Mouse (Mus musculus) brain, adult 10 weeks (tissue): ENCODE data around the gene Hist1h1d. TPM values are rescaled to one million over a fixed set of nuclear protein-coding genes. Genes with fewer than 3 reads are reported as not detected.

Source experiments
- polyA plus RNA-seq: library from polyadenylated mRNA; stranded (reverse); fragments of 350-450 nt; fragmentation: Illumina TruSeq; extraction: RNeasy Lipid Tissue Mini Kit (QIAGEN cat#74804); gene quantifications from one replicate; pipeline ENCODE4 v1.2.3, GENCODE M21; 2015; ENCODE audit warnings: low read depth, low replicate concordance

The Hist1h1d gene
- polyA plus RNA-seq = 0.06 TPM

DNA sequence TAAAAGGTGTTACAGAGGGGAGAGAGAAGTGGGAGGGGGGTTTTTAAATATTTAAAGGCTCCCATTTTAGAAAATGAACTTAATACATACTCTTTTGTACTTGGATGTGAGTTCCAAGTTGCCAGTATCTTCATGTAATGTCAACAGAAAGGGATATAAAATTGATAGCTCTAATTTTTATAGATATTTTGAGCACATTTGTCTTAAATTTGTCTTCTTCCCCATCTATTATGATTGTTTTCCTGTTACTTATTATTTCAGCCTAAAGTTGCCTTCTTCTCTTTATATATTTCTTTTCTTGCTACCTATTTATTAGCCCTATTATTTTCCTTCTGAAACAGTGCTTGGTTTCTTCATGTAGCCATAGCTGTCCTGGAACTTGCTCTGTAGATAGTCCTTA is at the start of gene Hist1h1d:
TSS of gene Hist1h1d (plus strand) at position 301 of the 400 bp plus-strand sequence.

GRCm38 (mm10) chr13:23530901-23531875 is 21.9 kb upstream of the Hist1h1d start, which contains the start of gene Hist1h4h:
Gene Hist1h4h, plus strand, starts transcription at chr13:23531050.

GRCm38 (mm10) chr13:23533560-23534367 is 19.3 kb upstream of the Hist1h1d start, which contains the start of gene Hist1h2af:
Gene Hist1h2af, plus strand, starts transcription at chr13:23533906.

GRCm38 (mm10) chr13:23535137-23536075 is 17.7 kb upstream of the Hist1h1d start, which contains the start of gene Hist1h3g:
Gene Hist1h3g, plus strand, starts transcription at chr13:23535422.

GRCm38 (mm10) chr13:23542999-23543607 is 10.0 kb upstream of the Hist1h1d start, which contains the start of gene Hist1h2bh:
Gene Hist1h2bh, minus strand, starts transcription at chr13:23543392.

DNA sequence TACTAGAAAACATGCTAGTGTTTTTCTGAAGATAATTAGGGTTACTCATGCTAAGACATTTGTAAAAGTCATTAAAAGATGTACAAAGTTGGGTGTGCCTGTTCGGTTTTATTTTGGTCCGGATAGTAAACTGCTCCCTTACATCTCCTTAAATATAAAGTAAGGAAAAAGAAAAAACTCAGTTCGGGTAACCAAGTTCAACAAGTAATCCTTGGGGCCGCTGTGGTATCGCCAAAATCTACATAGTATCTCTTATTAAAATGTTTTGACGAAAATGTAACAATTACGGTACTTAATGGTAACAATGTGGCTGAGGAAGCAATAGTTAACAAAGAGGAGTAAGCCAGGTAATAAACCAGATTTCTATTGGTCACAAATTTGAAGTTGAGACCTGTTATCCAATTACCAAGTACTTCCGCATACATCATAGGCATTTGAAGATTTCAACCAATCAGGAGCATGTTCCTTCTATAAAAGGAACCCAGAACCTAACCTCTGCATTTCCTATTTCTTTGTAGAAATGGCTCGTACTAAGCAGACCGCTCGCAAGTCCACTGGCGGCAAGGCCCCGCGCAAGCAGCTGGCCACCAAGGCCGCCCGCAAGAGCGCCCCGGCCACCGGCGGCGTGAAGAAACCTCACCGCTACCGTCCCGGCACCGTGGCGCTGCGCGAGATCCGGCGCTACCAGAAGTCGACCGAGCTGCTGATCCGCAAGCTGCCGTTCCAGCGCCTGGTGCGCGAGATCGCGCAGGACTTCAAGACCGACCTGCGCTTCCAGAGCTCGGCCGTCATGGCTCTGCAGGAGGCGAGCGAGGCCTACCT is 8.9 kb upstream of the Hist1h1d start, which contains the start of gene Hist1h3f:
TSS of gene Hist1h3f (plus strand) at position 88 of the 822 bp plus-strand sequence.

DNA sequence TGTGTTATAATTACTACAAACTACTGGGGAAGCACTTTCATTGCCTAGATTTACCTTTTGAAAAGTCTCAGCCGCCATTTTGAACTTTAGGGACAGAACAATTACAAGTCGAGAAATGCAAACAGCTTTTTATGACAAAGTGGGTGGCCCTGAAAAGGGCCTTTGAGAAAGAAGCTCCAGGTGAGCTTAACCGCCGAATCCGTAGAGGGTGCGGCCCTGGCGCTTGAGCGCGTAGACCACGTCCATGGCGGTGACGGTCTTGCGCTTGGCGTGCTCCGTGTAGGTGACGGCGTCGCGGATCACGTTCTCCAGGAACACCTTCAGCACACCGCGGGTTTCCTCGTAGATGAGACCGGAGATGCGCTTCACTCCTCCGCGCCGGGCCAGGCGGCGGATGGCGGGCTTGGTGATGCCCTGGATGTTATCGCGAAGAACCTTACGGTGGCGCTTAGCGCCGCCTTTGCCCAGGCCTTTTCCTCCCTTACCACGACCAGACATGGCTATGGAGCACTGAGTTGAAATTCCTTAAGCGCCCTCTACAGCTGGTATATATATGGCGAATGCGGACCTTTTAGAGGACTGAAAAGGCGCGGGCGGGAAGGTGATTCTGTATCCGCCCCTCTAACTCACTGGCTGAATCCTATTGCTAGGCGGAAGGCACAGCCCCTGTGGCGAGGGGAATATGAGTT is 1.8 kb upstream of the Hist1h1d start, which contains the start of gene Hist1h4f:
TSS of gene Hist1h4f (minus strand) at position 503 of the 689 bp plus-strand sequence.

DNA sequence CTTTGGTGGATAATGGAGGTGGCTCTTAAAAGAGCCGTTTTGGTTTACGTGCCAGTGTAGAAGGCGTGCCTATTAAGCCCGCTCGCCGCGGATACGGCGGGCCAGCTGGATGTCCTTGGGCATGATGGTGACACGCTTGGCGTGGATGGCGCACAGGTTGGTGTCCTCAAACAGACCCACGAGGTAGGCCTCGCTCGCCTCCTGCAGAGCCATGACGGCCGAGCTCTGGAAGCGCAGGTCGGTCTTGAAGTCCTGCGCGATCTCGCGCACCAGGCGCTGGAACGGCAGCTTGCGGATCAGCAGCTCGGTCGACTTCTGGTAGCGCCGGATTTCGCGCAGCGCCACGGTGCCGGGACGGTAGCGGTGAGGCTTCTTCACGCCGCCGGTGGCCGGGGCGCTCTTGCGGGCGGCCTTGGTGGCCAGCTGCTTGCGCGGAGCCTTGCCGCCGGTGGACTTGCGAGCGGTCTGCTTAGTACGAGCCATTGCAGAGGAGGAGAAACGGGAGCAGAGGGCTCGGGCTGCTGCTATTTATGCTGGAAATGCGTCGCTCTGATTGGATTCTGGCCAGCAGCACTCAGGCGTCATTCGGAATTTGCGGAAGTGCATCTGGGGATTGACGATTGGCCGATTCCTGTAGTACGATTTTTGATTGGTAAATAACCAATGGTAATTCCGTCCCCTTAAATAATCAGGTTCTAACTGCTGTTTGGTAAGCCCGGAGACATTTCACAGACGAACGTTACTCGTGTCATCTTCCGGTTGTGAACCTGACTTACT is 9.0 kb downstream of the Hist1h1d start, which contains the start of gene Hist1h3e:
TSS of gene Hist1h3e (minus strand) at position 487 of the 777 bp plus-strand sequence.

GRCm38 (mm10) chr13:23571022-23571503 is 18.0 kb downstream of the Hist1h1d start, which contains the start of the genes Hist1h2ae and Hist1h2bg:
Gene Hist1h2ae, minus strand, starts transcription at chr13:23571220.
Gene Hist1h2bg, plus strand, starts transcription at chr13:23571396.

GRCm38 (mm10) chr13:23573898-23574524 is 20.9 kb downstream of the Hist1h1d start, which contains the start of the genes Hist1h2bf and Hist1h2ad:
Gene Hist1h2bf, minus strand, starts transcription at chr13:23574196.
Gene Hist1h2ad, plus strand, starts transcription at chr13:23574381.

DNA sequence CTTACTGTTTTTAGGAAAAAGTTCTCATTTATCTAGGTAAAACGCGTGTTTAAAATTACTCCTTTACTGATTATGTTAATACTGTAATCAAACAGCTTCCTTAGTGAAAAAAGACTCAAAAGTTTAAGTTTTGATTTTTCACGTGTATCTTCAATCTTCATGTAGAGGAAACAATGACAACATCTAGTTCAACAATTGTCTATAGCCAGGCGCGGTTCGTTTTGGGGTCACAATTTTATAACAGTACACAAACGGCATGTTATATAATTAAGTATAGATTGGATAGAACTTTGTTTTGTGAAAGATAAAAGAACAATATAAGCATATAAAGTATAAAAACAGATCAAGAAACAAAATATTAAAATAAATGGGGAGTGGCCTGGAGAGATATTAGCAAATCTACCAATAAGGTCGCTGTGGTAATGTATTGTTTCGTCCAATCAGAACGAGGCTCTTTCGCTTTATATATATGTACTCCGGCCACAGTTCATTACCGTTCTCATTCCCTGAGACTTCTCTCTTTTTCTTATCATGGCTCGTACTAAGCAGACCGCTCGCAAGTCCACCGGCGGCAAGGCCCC is 22.3 kb downstream of the Hist1h1d start, which contains the start of gene Hist1h3d:
TSS of gene Hist1h3d (plus strand) at position 493 of the 581 bp plus-strand sequence.

DNA sequence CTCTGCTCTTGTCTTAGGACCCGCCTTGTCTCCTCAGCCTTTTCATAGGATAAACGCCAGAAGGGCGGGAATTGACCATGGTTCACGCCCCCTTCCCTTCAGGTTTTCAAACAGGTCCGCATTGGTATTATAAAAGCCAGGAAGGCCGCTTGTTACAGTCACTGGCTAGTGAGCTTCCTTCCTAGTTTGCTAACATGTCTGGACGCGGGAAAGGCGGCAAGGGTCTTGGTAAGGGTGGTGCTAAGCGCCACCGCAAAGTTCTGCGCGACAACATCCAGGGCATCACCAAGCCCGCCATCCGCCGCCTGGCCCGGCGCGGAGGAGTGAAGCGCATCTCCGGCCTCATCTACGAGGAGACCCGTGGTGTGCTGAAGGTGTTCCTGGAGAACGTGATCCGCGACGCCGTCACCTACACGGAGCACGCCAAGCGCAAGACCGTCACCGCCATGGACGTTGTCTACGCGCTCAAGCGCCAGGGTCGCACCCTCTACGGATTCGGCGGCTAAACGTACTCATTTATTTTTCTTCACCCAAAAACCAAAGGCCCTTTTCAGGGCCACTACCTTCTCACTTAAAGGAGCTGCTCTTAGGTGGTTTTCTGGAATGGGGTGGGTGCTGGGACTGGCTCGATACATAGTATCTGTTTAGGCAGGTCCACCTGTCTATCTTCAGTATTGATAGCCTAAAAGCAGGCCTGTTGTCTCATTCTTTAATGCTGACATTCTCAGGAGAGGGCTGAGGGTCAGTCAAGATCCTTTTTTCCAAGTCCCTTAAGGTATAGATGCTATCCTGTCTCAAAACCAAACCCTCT is 28.6 kb downstream of the Hist1h1d start, which contains the start of gene Hist1h4d:
TSS of gene Hist1h4d (plus strand) at position 191 of the 811 bp plus-strand sequence.

